Mouse (Mus musculus): ENCODE measurements around the gene Sart1.
"Not testable (repeated sequence)": the region's sequence is repeated elsewhere in the genome, so short reads cannot be mapped to it uniquely, and the experiment has no call there.

The Sart1 gene

DNA sequence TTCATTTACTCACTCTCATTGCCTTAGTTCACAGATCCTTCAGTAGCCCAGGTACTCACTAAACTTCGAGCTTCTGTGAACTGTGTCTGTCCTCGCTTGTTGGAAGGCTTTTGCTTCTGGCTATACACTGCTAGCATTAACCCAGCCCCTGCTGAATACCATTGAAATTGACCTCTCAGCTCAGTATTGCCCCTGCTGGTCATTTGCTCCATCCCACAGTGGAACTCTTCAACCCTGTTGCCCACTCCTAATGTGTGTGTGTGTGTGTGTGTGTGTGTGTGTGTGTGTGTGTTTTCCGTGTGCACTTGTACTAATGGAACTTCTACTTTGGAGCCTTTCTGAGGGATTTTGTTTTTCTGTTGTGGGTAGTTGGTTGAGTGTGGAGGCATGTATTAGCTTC lies 17.6 kb downstream of the Sart1 start:
- DNase-seq (ENCODE audit: low read depth, low spot score), result peak; percentile 60

DNA sequence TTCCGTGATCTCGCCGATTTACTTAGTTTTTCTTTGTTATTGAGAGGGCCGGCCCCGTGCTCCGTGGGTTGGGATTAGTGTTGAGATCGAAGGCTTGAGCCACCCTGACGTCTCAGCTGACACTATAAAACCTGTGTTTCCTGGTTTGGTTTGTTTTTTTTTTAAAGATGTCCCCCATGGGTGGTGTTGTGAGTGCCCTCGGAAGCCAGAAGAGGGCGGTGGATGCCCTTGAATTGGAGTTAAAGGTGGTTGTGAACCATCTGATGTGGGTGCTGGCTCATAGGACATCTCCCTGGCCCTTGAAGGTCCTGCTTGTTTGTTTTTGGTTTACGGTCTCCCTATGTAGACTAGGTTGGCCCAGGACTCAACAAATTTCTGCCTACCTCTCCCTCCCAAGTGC lies 21.0 kb downstream of the Sart1 start:
- DNase-seq (ENCODE audit: low read depth, low spot score), result peak; percentile 73

DNA sequence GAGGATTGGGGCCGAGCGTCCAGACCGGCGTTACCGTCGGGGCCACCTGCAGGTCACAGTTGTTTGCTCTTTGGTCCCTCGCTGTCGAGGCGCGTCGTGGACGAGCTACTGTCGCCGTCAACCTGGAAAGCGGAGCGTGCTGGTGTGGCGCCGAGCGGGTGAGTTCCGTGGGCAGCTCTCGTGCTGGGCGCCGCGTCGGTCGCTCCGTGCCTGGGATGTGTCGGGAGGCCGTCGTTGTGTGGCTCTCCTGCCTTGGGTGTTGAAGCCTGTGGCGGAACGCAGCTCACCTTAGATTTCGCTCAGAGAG lies 21.5 kb downstream of the Sart1 start, which contains the start of gene Banf1:
TSS of gene Banf1 (minus strand) at position 116 of the 307 bp plus-strand sequence.
- DNase-seq (ENCODE audit: low read depth, low spot score), result no peak

DNA sequence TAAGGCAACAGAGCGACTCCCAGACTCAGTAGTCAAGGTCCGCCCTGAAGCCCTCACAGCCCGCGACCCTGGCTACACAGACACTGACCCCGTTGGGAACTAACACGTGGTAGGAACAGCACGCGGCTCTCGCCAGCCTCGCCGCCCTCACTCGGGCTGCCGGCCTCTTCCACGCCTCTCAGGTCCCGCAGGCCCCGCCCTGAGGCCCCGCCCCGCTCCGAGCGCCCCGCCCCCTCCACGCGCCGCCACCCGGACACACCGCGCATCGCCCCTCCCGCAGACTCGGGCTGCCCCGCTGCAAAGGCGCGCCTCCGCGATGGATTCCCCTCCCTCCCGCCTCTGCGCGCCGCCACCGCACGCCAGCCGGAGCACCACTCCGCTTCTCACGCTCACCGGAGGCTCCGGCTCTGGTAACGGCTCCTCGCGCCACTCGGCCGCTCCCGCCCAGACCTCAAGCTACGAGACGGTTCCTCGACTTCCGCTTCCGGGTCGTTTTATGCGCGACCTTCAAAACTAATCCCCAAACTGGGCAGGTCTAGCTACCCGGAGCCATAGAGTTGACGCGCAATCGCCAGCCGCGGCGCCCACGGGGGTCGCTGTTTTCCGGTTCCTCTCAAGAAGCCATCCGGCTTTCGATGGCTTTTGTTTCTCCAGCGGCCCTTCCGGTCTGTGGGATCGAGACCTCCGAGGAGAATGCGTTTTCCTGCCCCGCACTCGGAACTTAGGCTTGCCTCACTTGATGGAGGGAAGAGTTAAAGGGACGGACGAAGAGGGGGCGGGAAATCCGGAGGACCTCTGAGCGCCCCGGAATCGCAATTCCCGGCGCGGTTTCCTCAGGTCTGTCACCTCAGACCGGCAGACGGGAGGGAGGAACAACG lies 22.1 kb downstream of the Sart1 start, which contains the start of gene Eif1ad:
TSS of gene Eif1ad (plus strand) at position 567 of the 878 bp plus-strand sequence.
- peak; percentile 99 for DNase-seq (ENCODE audit: low read depth, low spot score)

DNA sequence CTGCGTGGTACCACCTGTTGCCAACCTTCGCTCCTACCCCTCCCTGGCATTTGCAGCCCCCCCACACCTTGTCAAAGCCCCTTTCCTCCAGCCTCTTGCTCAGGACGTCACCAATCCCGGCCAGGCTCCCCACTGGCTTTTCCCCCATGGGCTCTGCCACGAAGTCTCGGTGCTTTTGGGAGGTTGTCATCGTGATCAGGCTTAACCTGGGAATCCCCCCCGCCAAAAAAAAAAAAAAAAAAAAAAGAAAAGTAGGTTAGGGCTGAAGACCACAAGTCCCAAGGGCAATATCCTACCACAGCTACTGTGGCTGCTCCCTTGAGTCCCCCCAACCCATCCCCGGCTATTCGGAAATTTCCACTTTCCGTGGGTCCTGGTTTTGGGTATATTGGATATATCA lies 22.8 kb downstream of the Sart1 start:
- DNase-seq (ENCODE audit: low read depth, low spot score), result no peak

DNA sequence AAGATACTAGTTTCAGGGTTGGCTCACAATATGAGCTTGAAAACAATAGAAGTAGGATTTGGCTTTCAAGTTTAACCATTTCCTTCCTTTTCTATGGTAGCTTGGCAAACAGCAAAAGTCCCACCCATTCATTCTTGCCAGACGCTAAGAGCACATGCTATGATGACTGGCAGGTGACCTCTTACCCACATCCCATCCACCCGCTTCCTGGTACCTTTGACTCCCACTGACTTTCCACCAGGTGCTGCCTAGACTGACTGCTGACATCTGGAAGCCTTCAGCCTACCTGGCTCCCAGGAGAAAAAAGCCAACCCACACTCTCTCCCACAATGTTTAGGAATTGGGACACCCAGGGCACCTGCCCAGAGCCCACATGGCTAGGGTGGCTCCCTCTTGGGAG lies 24.4 kb downstream of the Sart1 start:
- DNase-seq (ENCODE audit: low read depth, low spot score), result no peak

GRCm38 (mm10) chr19:5362186-5362585 lies 26.3 kb downstream of the Sart1 start:
- DNase-seq (ENCODE audit: low read depth, low spot score), result peak; percentile 74

- peak; percentile 63 for DNase-seq (ENCODE audit: low read depth, low spot score)
Observed at GRCm38 (mm10) chr19:5356080-5356479, 32.4 kb downstream of the Sart1 start.

- no peak for DNase-seq (ENCODE audit: low read depth, low spot score)
Observed at GRCm38 (mm10) chr19:5353609-5354008, 34.9 kb downstream of the Sart1 start.

DNA sequence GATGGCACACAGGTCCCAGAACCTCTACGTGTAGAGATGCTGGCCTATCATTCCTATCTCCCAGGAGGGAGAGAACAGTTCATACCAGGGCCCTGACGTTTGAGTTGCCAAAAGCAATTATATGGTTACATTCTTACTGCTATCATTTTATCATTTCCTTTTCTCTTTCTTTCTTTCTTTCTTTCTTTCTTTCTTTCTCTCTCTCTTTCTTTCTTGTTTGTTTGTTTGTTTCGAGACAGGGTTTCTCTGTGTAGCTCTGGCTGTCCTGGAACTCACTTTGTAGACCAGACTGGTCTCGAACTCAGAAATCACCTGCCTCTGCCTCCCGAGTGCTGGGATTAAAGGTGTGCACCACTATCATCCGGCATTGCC lies 39.0 kb downstream of the Sart1 start, which contains the start of gene Cst6:
TSS of gene Cst6 (minus strand) at position 73 of the 372 bp plus-strand sequence.
- DNase-seq (ENCODE audit: low read depth, low spot score), result not testable (repeated sequence)

DNA sequence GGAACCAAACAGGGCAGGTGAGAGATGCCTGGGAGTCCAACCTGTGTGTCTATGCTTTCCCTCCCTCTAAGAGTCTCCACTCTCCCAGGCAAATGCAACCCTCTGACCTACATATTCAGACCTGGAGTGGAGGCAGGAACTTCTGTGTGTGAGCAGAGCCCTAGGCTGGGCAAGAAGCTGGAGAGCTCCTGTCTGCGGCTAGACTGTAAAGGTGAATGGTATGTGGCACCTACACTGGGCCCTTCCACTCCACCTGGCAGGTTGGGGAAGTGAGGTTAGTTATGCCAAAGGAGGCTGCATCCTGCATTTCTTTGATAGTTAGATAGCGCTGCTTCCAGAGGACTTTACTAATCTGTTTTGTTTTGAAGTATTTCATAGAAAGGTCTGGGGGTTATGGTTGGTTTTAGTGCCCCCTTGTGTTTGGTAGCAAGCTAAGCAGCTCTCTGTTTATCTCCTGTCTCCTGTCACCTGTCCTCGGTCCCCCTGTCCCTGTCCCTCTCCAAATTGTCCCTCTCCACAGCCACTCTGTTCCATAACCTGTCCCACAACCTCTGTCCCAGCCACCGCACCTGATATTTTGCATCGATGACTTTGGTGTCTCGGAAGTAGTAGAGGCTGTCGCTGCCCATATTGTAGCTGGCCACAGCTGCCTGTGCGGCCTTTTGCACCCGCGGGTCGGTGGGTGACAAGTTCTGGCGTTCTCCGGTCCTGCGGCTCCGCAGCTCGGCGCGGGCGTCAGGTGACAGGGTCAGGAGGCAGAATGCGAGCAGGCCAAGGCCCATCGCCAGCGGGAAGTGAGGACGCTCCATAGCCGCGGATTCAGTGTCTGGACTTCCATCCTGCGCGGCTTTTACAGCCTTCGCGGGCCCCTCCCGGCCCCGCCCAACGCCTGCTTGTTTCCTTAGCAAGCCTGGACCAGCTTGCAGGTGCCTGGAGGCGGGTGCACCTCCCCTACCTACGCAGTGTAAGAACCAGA lies 39.7 kb downstream of the Sart1 start:
- peak; percentile 50 for DNase-seq (ENCODE audit: low read depth, low spot score)

- no peak for DNase-seq (ENCODE audit: low read depth, low spot score)
Observed at GRCm38 (mm10) chr19:5348064-5348463, 40.4 kb downstream of the Sart1 start.

DNA sequence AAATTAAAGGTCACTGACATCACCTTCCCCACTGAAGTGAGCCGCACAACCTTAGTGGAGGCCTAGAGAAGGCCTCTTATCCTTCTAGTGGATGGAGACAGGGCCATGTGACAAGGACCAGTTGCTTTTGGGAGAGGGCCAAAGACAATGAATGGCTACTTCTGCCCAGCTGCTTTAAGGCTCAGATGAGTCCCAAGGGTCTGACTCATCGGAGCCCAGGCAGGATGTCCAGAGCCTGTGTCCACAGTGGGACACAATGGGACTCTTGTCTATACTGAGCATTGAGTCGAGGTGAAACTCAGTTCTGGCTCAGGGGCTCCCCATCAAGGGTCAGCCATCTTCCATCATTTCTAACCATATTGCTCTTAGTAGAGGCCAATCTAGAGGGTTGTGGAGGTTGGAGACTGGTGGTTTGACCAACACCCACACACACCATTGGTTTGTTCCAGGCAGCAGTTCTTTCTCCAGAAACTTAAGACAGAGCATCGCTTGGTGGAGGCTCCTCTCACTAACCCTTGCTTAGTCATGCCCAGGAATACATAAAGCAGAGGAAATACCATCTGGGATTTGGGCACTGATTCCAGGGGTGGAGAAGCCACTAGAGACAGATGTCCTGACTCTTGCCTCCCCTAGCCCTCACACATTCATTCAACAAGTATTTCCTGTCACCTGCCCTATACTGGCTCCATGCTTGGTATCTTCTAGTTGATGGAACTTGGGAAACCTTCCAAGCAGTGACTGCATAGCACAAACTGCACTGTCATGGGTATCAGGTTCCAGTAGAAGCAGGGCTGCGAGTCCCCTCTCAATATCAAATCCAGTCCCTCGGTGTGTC lies 43.0 kb downstream of the Sart1 start:
- DNase-seq (ENCODE audit: low read depth, low spot score), result no peak

DNA sequence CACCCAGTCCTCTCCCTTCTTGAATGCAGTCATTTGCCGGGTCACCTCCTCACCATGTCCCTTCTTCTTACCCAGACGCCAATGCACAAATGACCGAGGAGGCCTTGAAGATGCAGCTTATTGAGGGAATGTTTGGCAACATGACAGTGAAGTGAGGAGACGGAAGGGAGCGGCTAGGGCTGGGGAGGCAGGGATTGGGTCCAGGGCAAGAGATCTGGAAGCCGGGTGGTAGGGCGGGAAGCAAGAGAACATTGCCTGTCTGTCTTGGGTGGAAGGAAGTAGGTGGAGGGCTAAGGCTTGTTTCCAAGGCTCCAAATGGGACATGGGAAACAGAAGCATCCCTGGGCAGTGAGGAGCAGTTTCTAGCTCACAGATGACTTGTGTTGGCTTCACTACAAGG lies 47.1 kb downstream of the Sart1 start:
- no peak for DNase-seq (ENCODE audit: low read depth, low spot score)

DNA sequence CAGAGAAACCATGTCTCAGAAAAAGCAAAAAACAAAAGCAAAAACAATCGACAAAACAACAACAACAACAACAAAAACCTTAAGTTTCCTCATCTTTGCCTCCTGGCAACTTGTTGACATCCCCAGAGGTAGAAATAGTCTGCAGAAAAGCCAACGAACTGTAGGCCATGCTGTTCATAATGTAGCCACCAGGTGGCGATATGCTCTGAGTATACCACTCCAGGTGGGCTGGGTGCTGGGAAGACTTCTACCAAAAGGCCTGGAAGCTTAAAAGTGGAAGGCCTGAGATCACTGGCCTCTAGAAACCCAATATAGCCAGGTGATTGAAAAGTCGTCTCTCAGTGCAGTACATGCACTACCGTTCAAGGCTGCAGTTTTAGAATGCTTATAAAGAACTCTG lies 50.5 kb downstream of the Sart1 start:
- peak; percentile 89 for DNase-seq (ENCODE audit: low read depth, low spot score)

- no peak for DNase-seq (ENCODE audit: low read depth, low spot score)
Observed at GRCm38 (mm10) chr19:5335441-5335840, 53.1 kb downstream of the Sart1 start, which contains the start of gene Catsper1. Catsper1 (plus strand) TSS chr19:5335741.

GRCm38 (mm10) chr19:5334741-5335140 lies 53.8 kb downstream of the Sart1 start:
- DNase-seq (ENCODE audit: low read depth, low spot score), result no peak

DNA sequence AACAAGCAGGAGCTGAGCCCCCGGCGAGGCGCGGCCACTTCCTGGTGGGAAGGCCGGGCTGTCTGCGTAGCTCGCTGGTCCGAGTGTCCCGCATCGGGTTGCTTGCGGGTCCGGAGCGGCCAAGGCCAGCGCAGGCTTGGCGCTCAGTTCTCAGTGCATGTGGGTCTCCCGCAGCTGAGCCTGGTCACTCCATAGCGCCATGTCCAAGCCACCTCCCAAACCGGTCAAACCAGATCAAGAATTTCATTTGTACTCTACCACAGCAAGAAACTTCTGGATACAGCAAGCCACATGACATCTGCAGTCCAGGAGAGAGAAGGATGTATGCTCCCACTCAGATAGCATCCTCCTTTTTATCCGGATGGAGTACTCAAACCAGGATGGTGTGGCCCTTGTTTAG lies 60.5 kb downstream of the Sart1 start:
- no peak for DNase-seq (ENCODE audit: low read depth, low spot score)
